Mouse (Mus musculus) limb, embryonic 12.5 days (tissue): ENCODE data around the gene Ano6. TPM values are rescaled to one million over a fixed set of nuclear protein-coding genes. Genes with fewer than 3 reads are reported as not detected.

ENCODE experiments used
- ATAC-seq: fragments of 200-750 bp; cut with Nextera tagmentation; 2 replicates; pipeline ENCODE4 v1.8.0; 2017; ENCODE audit warnings: low read depth, moderate TSS enrichment; ENCODE audit not compliant: insufficient number of reproducible peaks, insufficient read depth, low FRiP score, low TSS enrichment
- H3K27ac ChIP-seq: fragments of 300-500 bp; sonication (generic); 2 replicates; pipeline ENCODE4 v1.5.1; 2016; ENCODE audit warnings: mild to moderate bottlenecking, moderate library complexity
- H3K27me3 ChIP-seq: fragments of 300-500 bp; sonication (generic); 2 replicates; pipeline ENCODE4 v1.6.1; 2016; ENCODE audit warnings: mild to moderate bottlenecking, moderate library complexity
- H3K36me3 ChIP-seq: fragments of 300-500 bp; sonication (generic); 2 replicates; pipeline ENCODE4 v1.6.1; 2016; ENCODE audit warnings: mild to moderate bottlenecking, moderate library complexity
- H3K4me1 ChIP-seq: fragments of 300-500 bp; sonication (generic); replicated peaks from 2 replicates; pipeline ENCODE4 v1.6.1; 2016
- H3K4me2 ChIP-seq: fragments of 300-500 bp; sonication (generic); 2 replicates; pipeline ENCODE4 v1.6.1; 2016; ENCODE audit warnings: mild to moderate bottlenecking, moderate library complexity
- H3K4me3 ChIP-seq: fragments of 300-500 bp; sonication (generic); replicated peaks from 2 replicates; pipeline ENCODE4 v1.5.1; 2016; ENCODE audit warnings: mild to moderate bottlenecking
- H3K9ac ChIP-seq: fragments of 300-500 bp; sonication (generic); replicated peaks from 2 replicates; pipeline ENCODE4 v1.6.1; 2016; ENCODE audit warnings: mild to moderate bottlenecking, moderate library complexity
- H3K9me3 ChIP-seq: fragments of 300-500 bp; sonication (generic); 2 replicates; pipeline ENCODE4 v1.6.1; 2016; ENCODE audit warnings: mild to moderate bottlenecking, moderate library complexity
- WGBS: fragments of 180-500 bp; shearing (Covaris S2); methylation state at CpG from one replicate; pipeline ENCODE4 v1.1.7; 2016; 5-methylcytosine and 5-hydroxymethylcytosine counted together
- polyA plus RNA-seq: library from polyadenylated mRNA; unstranded; fragments of >200 nt; fragmentation: Nextera tagmentation; extraction: Ambion mirVana; gene quantifications from 2 replicates; pipeline ENCODE4 v1.2.1, GENCODE M21; 2016

The Ano6 gene
- polyA plus RNA-seq, 1 experiment from 2014 or later, result 47.3 TPM

DNA sequence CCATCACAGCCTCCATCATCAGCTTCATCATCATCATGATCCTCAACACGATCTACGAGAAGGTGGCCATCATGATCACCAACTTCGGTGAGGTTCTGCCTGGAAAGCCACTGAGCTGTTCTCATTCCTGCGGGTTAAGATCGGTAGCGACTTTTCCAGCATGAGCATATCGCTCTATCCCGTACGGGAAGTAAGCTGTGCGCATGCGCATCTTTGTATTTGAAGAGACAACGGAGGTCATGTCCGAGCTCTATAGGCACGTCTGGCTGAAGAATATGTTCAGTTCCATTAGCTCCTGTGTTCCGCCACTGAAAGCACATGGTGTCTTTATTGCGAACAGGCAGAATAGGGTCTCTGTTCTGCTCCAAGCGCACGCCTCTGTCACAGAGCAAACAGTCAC, 157.8 kb downstream of the Ano6 start:
- H3K27me3 ChIP-seq, result no peaks in the 10 kb centered on the region
- H3K4me3 ChIP-seq, result no peak overlapping the region
- 94% methylated on average over 18 of the region's 18 CpGs for WGBS
- no peak overlapping the region for H3K27ac ChIP-seq
- ATAC-seq, result no peak
- peaks cover 57% of the 10 kb centered on the region for H3K36me3 ChIP-seq
- no peaks in the 10 kb centered on the region for H3K9me3 ChIP-seq
- H3K4me2 ChIP-seq, result no peak overlapping the region
- peaks cover 16% of the 10 kb centered on the region for H3K4me1 ChIP-seq
- no peak overlapping the region for H3K9ac ChIP-seq

DNA sequence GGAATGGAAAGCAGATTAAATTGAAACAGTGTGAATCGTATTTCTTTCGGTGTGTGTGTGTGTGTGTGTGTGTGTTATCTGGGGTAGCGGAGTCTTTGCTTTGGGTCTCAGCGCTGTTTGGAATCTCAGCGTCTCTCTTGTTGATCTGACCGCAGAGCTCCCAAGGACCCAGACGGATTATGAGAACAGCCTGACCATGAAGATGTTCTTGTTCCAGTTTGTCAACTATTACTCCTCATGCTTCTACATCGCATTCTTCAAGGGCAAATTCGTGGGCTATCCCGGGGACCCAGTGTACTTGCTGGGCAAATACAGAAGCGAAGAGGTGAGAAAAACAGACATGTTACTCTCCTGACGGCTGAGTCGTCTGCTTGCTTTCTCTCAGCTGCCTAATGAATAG, 158.7 kb downstream of the Ano6 start:
- H3K4me1 ChIP-seq, result peaks cover 16% of the 10 kb centered on the region
- no peak overlapping the region for H3K9ac ChIP-seq
- H3K4me2 ChIP-seq, result no peak overlapping the region
- peaks cover 58% of the 10 kb centered on the region for H3K36me3 ChIP-seq
- 92% methylated on average over 13 of the region's 13 CpGs for WGBS
- no peak overlapping the region for H3K27ac ChIP-seq
- no peak for ATAC-seq
- no peaks in the 10 kb centered on the region for H3K27me3 ChIP-seq
- H3K4me3 ChIP-seq, result no peak overlapping the region
- H3K9me3 ChIP-seq, result no peaks in the 10 kb centered on the region

DNA sequence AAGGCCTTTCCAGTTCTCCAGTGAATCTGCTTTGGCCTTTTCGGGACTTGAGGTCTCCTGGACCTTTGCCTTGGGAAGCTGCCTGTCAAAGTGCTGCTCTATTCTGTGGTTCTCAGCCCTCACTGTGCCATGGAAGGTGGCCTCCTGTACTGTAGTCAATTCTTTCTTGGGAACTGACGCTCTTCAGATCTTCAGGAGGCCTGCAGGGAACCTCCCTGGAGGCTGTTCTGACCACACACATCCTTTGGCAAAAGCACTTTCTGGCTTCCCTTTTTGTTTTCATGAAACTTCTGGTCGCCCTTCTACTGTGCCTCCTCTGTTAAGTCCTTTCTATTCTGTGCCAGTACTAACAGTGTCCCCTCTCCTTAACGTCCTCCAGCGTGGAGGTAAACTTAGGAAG, 160.9 kb downstream of the Ano6 start:
- peaks cover 71% of the 10 kb centered on the region for H3K36me3 ChIP-seq
- no peak for ATAC-seq
- H3K27ac ChIP-seq, result no peak overlapping the region
- H3K4me1 ChIP-seq, result peaks cover 6% of the 10 kb centered on the region
- no peaks in the 10 kb centered on the region for H3K9me3 ChIP-seq
- H3K4me3 ChIP-seq, result no peak overlapping the region
- H3K4me2 ChIP-seq, result no peak overlapping the region
- H3K27me3 ChIP-seq, result no peaks in the 10 kb centered on the region
- WGBS, result 79% methylated on average over 5 of the region's 5 CpGs
- no peak overlapping the region for H3K9ac ChIP-seq

DNA sequence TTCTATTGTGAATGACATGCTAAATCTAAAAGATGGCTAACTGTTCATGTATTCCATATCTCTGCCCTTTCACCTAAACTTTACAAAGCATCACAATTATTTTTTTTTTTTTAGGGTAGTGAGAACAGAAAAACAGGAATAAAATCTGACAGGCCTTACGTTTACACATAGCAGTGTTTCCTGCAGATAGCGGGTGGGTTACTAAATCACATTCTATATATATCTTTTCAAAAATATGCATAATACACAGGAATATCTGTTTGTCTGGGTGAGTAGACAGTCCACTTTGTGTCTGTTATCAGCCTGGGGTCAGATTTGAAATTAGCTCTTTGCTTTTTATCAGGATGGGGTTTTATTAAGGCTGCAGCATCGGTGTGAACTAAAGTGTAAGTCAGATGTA, 166.0 kb downstream of the Ano6 start:
- WGBS, result 90% methylated on average over 3 of the region's 3 CpGs
- no peak overlapping the region for H3K4me2 ChIP-seq
- no peak overlapping the region for H3K27ac ChIP-seq
- no peaks in the 10 kb centered on the region for H3K27me3 ChIP-seq
- H3K36me3 ChIP-seq, result peaks cover 58% of the 10 kb centered on the region
- no peak for ATAC-seq
- H3K9me3 ChIP-seq, result no peaks in the 10 kb centered on the region
- H3K4me3 ChIP-seq, result no peak overlapping the region
- H3K9ac ChIP-seq, result no peak overlapping the region
- no peaks in the 10 kb centered on the region for H3K4me1 ChIP-seq

DNA sequence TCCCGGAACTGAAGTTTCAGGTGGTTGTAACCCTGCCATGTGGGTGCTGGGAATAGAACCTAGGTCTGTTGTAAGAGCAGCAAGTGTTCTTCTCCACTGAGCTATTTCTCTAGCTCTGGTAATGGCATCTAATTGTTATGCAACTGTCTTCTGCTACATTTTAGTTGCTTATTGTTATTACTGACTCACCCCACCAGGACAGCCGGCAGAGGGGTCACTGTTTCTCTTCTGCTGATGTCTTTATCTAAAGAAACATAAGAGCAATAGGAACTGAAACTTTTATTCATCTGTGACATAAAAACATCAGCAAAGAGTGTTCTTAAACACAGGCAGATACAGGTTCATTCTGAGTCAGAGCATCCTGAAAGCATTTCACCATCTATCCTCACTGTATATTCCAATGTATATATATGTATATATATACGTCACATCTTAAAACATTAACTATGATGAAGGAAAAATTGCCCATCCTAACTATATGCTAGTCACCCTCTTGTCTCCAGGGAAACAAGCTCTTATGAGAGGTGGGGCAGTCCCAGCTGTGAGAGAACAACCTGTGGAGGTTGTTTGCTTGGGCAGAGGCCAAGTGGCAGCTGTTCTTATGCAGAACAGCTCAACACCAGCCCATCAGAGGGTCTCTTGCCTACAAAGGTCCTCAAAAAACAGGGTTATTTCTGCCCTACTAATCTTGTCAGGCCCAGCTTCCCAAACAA, 171.9 kb downstream of the Ano6 start:
- no peak overlapping the region for H3K27ac ChIP-seq
- H3K4me2 ChIP-seq, result no peak overlapping the region
- H3K4me3 ChIP-seq, result no peak overlapping the region
- H3K9ac ChIP-seq, result no peak overlapping the region
- WGBS, result 93% methylated on average over 3 of the region's 3 CpGs
- H3K4me1 ChIP-seq, result peaks cover 21% of the 10 kb centered on the region
- ATAC-seq, result no peak
- no peaks in the 10 kb centered on the region for H3K27me3 ChIP-seq
- peaks cover 39% of the 10 kb centered on the region for H3K36me3 ChIP-seq
- no peaks in the 10 kb centered on the region for H3K9me3 ChIP-seq

DNA sequence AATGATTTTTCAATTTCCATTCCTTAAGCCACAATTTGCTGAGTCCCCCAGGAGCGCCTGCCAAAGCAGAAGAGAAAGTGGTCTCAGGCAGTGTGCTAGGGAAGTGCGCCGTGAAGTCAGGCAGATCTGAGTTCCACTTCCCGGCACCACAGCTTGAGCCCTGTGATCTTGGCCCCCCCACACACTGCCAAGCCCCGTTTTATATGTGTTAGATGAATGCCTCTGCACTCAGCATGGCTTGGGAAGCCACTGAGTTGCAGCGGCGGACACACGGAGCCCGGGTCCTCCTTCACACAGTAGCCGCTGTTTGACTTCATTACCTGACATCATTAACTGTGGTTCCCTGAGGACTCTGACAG, 172.5 kb downstream of the Ano6 start:
- no peak overlapping the region for H3K4me2 ChIP-seq
- peaks cover 21% of the 10 kb centered on the region for H3K4me1 ChIP-seq
- 63% methylated on average over 10 of the region's 10 CpGs for WGBS
- ATAC-seq, result no peak
- H3K9ac ChIP-seq, result no peak overlapping the region
- H3K4me3 ChIP-seq, result no peak overlapping the region
- H3K27ac ChIP-seq, result 0 out of 2 replicates have a peak overlapping the region, but pooled peaks have one; percentile 3
- peaks cover 39% of the 10 kb centered on the region for H3K36me3 ChIP-seq
- H3K27me3 ChIP-seq, result no peaks in the 10 kb centered on the region
- no peaks in the 10 kb centered on the region for H3K9me3 ChIP-seq

DNA sequence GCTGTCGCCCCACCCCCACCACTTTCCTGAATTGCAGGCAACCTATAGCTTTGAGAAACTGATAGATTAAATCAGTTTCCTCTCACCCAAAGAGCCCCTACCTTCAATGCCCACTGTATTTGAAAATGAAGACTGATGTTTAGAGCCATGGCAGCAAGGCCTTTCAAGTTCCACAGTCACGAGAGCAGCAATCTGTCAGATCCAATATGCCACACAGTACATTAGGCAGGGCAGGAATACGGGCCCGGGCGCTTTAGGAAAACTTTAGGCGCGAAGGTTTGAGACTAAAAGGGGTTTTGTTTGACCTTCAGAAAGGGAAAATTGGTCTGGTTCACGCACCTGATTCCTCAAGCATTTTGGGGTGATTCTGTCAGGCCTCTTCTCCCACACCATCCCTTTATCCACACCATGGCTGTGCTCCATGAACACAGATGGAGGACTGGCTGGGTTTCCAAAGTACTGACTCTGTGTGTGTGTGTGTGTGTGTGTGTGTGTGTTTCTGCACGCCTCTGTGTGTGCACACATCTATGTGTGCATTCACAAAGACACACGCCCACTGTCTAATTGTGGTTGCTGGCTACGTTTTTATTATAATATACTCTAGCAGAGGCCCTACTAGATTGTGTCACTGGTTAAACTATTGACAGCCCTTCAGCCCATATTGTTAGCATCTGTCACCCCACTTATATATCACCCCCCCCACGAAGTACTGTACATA, 173.0 kb downstream of the Ano6 start:
- Histone ChIP-seq H3K36me3 (peaks cover 39% of the 10 kb centered on the region), H3K27me3 (no peaks in the 10 kb centered on the region), H3K27ac (0 out of 2 replicates have a peak overlapping the region, but pooled peaks have one; percentile 17), H3K4me2 (no peak overlapping the region), H3K9ac (no peak overlapping the region), H3K9me3 (no peaks in the 10 kb centered on the region), H3K4me1 (peaks cover 21% of the 10 kb centered on the region), H3K4me3 (no peak overlapping the region)
- 79% methylated on average over 12 of the region's 12 CpGs for WGBS
- 0 out of 2 replicates have a peak, but pooled peaks have one; percentile 20 for ATAC-seq

DNA sequence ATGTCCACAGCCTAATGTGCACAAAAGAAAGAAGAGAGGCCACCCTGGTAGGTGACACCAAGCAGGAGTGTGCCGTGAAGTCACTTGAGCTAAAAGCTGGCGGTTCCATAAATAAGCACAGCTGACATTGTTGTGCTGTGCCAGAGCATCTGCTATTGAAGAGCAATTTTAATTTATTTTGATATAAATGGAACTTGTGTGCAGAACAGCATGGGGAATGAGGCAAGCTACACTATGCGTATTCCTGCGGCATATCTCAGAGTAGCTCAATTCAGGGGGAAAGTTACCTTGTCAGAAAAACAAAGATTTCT, 173.6 kb downstream of the Ano6 start:
- no peak overlapping the region for H3K9ac ChIP-seq
- H3K27ac ChIP-seq, result 0 out of 2 replicates have a peak overlapping the region, but pooled peaks have one; percentile 17
- WGBS, result 90% methylated on average over 4 of the region's 4 CpGs
- peaks cover 22% of the 10 kb centered on the region for H3K4me1 ChIP-seq
- no peaks in the 10 kb centered on the region for H3K27me3 ChIP-seq
- H3K36me3 ChIP-seq, result peaks cover 37% of the 10 kb centered on the region
- H3K4me3 ChIP-seq, result no peak overlapping the region
- ATAC-seq, result no peak
- H3K4me2 ChIP-seq, result no peak overlapping the region
- no peaks in the 10 kb centered on the region for H3K9me3 ChIP-seq

DNA sequence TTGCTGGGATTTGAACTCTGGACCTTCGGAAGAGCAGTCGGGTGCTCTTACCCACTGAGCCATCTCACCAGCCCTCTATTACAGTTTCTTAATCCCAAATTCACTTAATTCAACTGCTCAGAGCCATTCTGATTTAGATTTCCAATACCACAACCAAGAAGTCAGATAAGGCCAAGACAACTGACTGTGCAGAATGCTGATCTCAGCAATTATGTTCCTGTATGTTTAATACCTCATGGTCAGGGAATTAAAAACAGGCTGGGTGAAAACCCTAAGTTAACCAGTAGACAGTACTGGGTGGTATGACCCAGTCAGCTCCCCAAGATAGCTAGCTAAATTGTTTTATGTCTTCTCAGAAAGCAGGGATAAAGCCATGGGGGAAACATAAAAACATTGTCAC, 176.3 kb downstream of the Ano6 start:
- WGBS, result 100% methylated on average over 2 of the region's 2 CpGs
- Histone ChIP-seq H3K36me3 (peaks cover 54% of the 10 kb centered on the region), H3K27me3 (no peaks in the 10 kb centered on the region), H3K4me1 (peaks cover 23% of the 10 kb centered on the region), H3K4me3 (no peak overlapping the region), H3K27ac (no peak overlapping the region), H3K4me2 (no peak overlapping the region), H3K9me3 (no peaks in the 10 kb centered on the region), H3K9ac (no peak overlapping the region)
- no peak for ATAC-seq

DNA sequence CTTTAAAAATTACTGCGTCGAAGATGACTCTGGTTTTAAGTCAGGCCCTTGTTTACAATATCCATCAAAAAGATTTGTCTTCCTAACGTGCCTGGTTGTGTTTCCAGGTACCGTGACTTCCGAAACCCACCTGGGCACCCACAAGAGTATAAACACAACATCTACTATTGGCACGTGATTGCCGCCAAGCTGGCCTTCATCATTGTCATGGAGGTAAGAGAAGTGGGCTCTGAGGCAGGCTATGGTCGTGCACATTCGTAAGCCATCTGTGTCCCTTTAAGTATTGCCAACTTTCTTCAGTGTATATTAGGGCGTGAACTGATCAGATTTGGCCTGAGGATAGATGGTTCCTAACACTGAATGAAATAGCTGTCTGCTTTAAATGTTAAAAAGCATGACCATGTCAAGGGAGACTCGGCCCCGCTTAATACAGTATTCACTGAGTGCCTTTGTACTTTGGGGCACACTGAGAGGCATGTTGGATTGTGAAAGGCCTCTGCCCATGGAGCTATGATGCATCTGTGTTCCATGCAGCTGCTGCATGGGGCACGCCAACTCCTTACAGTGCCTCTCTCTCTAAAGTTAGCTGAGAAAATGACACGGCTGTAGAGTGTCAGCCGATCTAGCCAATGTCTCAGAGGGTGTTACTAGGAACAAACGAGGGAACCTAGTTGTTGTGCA, 177.0 kb downstream of the Ano6 start:
- WGBS, result 92% methylated on average over 16 of the region's 16 CpGs
- peaks cover 56% of the 10 kb centered on the region for H3K36me3 ChIP-seq
- no peak for ATAC-seq
- H3K9ac ChIP-seq, result no peak overlapping the region
- H3K4me2 ChIP-seq, result no peak overlapping the region
- H3K27me3 ChIP-seq, result no peaks in the 10 kb centered on the region
- H3K4me1 ChIP-seq, result peaks cover 18% of the 10 kb centered on the region
- H3K9me3 ChIP-seq, result no peaks in the 10 kb centered on the region
- H3K27ac ChIP-seq, result no peak overlapping the region
- H3K4me3 ChIP-seq, result no peak overlapping the region

DNA sequence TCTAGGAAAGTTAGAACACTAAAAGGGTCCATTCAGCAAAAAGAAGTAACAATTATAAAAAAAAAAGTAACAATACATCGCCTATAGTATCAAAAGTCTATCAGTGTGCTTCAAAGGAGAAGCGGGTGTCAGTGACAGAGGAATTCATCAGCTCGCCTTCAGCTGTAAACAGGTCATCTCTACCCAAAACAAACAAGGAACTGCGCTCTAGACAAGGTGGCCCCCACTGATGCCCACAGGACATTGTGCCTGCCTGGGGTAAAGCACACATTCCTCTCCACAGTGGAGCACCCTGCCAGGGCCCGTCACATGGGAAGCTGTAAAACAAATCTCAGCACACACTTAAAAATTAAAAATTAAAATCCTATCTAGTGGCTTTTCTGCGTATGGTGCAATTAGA, 179.0 kb downstream of the Ano6 start:
- no peak overlapping the region for H3K9ac ChIP-seq
- no peak overlapping the region for H3K4me2 ChIP-seq
- H3K27me3 ChIP-seq, result no peaks in the 10 kb centered on the region
- no peak for ATAC-seq
- H3K9me3 ChIP-seq, result no peaks in the 10 kb centered on the region
- no peak overlapping the region for H3K27ac ChIP-seq
- H3K36me3 ChIP-seq, result peaks cover 69% of the 10 kb centered on the region
- WGBS, result 83% methylated on average over 6 of the region's 6 CpGs
- peaks cover 8% of the 10 kb centered on the region; the same call in 1 of the 2 replicates for H3K4me1 ChIP-seq
- H3K4me3 ChIP-seq, result no peak overlapping the region
